Mouse (Mus musculus) hindbrain, embryonic 12.5 days (tissue): ENCODE measurements at regions not wholly inside any gene's neighbourhood (a gene's known extent, or its start where the extent isn't known, plus 50 kb on each side); places are given as distances from the start of the nearest gene placed in this dataset.

Experiments
- ATAC-seq: fragments of 200-750 bp; cut with Nextera tagmentation; 2 replicates; pipeline ENCODE4 v1.8.0; 2017; ENCODE audit warnings: moderate TSS enrichment; ENCODE audit not compliant: low FRiP score
- H3K27ac ChIP-seq: fragments of 300-500 bp; sonication (generic); 2 replicates; pipeline ENCODE4 v1.5.1; 2016; ENCODE audit warnings: mild to moderate bottlenecking
- H3K27me3 ChIP-seq: fragments of 300-500 bp; sonication (generic); 2 replicates; pipeline ENCODE4 v1.6.1; 2016; ENCODE audit warnings: mild to moderate bottlenecking
- H3K36me3 ChIP-seq: fragments of 300-500 bp; sonication (generic); 2 replicates; pipeline ENCODE4 v1.6.1; 2016; ENCODE audit warnings: mild to moderate bottlenecking
- H3K4me1 ChIP-seq: fragments of 300-500 bp; sonication (generic); 2 replicates; pipeline ENCODE4 v1.6.1; 2016
- H3K4me2 ChIP-seq: fragments of 300-500 bp; sonication (generic); replicated peaks from 2 replicates; pipeline ENCODE4 v1.6.1; 2016; ENCODE audit warnings: mild to moderate bottlenecking
- H3K4me3 ChIP-seq: fragments of 300-500 bp; sonication (generic); 2 replicates; pipeline ENCODE4 v1.5.1; 2016; ENCODE audit warnings: mild to moderate bottlenecking
- H3K9ac ChIP-seq: fragments of 300-500 bp; sonication (generic); 2 replicates; pipeline ENCODE4 v1.6.1; 2016; ENCODE audit warnings: mild to moderate bottlenecking, moderate library complexity
- H3K9me3 ChIP-seq: fragments of 300-500 bp; sonication (generic); replicated peaks from 2 replicates; pipeline ENCODE4 v1.6.1; 2016; ENCODE audit warnings: mild to moderate bottlenecking
- WGBS: fragments of 180-500 bp; shearing (Covaris S2); methylation state at CpG from one replicate; pipeline ENCODE4 v1.1.7; 2016; 5-methylcytosine and 5-hydroxymethylcytosine counted together

DNA sequence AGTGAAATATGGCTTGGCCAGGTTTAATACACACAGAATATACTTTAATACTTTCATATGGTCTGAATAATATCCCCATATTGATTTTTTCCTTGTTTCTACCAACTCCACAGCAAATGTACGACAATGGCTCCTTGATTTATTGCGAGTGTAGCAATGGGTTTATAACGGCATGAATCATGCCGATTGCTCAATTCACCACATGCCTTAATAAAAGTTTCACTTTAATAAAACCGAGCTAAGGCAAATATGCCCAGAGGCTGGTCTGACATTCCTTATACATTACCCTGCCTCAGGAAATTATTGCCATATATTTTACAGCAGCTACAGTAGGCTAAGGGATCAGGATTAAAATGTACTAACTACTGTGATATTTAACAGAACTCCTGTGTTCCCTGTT, 201.2 kb upstream of the Osr1 start:
- Histone ChIP-seq H3K9me3 (no peaks in the 10 kb centered on the region), H3K27me3 (no peaks in the 10 kb centered on the region), H3K4me2 (no peak overlapping the region), H3K4me1 (no peaks in the 10 kb centered on the region), H3K9ac (no peak overlapping the region), H3K27ac (no peak overlapping the region), H3K36me3 (no peaks in the 10 kb centered on the region), H3K4me3 (no peak overlapping the region)
- ATAC-seq: no peak
- WGBS: 87% methylated on average over 5 of the region's 5 CpGs

DNA sequence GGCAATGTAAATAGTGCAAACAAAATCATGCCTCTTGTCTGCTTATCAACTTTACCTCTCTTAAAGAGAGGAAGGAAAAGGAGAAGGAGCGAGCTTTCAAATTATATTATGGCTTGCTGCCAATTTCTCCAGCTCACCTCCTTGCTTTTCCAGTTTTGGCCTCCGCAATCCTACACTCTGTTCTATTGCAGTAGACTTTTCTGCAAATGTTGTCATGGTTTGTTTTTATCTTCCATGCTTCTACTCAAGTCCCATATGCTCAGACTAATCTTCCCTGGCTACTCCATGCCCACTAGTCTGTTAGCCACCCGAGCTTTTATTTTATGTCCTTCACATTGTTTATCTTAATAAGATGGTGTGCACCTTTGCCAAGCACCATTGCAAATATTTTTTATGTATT, 168.0 kb upstream of the Osr1 start:
- Histone ChIP-seq H3K9ac (no peak overlapping the region), H3K4me3 (no peak overlapping the region), H3K27ac (no peak overlapping the region), H3K9me3 (no peaks in the 10 kb centered on the region), H3K4me2 (no peak overlapping the region), H3K36me3 (no peaks in the 10 kb centered on the region), H3K4me1 (no peaks in the 10 kb centered on the region), H3K27me3 (no peaks in the 10 kb centered on the region)
- 84% methylated on average over 3 of the region's 3 CpGs for WGBS
- no peak for ATAC-seq

DNA sequence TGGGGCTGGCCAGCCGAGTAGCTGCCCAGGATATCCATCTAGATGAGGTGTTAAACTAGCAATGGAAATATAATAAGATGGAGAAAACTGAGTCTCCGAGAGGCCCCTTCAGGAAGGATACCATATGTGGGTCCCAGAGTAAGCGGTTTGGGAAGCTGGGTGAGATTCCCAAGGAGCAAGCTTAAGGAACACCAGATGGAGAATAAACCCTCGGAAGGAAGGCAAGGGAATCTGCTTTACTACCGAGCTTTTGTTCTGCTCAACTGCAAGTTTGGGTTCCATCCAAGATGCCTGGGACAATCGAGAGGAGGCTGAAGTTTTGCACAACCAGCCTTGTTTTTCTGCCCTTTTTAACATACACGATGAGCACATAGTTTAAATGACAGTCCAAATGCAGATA, 164.9 kb upstream of the Osr1 start:
- WGBS: 79% methylated on average over 7 of the region's 7 CpGs
- H3K27me3 ChIP-seq: no peaks in the 10 kb centered on the region

DNA sequence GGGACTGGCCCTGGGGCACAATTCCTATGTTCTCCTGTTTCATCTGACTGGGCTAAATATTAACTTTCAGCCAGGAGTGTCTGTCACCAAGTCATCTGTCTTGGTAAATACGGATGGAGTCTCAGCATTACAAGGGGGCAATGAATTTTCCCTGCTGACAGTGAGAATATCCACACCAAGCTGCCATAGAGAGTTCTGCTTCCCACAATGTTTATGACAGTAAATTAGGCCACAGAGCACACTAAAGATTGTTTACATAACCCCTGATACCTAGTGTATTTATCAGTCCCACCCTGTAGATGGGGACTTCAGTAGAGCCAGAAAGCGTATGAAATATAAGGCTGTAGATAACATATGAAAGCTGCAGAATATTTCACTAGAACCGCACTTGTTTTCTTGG, 150.6 kb upstream of the Osr1 start:
- Histone ChIP-seq H3K4me1 (no peaks in the 10 kb centered on the region), H3K27me3 (no peaks in the 10 kb centered on the region), H3K36me3 (no peaks in the 10 kb centered on the region), H3K27ac (no peak overlapping the region), H3K4me2 (no peak overlapping the region), H3K9ac (no peak overlapping the region), H3K9me3 (no peaks in the 10 kb centered on the region), H3K4me3 (no peak overlapping the region)
- 66% methylated on average over 3 of the region's 3 CpGs for WGBS
- no peak for ATAC-seq

More for the DNA sequence above, 164.9 kb upstream of the Osr1 start:
- H3K4me3 ChIP-seq: no peak overlapping the region
- no peak overlapping the region for H3K27ac ChIP-seq
- H3K4me1 ChIP-seq: no peaks in the 10 kb centered on the region
- H3K36me3 ChIP-seq: no peaks in the 10 kb centered on the region
- H3K4me2 ChIP-seq: no peak overlapping the region
- no peak overlapping the region for H3K9ac ChIP-seq
- ATAC-seq: no peak
- no peaks in the 10 kb centered on the region for H3K9me3 ChIP-seq

DNA sequence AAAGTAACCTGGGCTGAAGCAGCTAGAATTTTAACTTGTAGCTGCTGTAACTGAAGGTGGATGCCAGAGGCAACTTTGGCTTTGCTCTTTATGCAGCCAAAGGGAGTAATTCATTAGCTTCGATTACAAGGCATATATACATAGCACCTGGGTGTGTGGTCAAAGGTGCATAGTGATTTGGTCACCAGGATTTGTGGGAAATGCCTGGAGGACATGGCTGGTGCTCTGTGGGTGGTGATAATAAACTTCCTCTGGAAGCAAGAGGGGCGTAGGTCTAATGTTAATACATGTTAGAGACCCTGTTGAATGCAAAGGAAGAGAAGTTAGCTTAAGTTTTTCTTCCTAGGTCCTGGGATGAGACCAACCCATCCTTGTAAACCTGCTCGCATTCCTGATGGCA, 139.3 kb upstream of the Osr1 start:
- Histone ChIP-seq H3K36me3 (no peaks in the 10 kb centered on the region), H3K9ac (no peak overlapping the region), H3K4me1 (no peaks in the 10 kb centered on the region), H3K4me2 (no peak overlapping the region), H3K27ac (no peak overlapping the region), H3K27me3 (no peaks in the 10 kb centered on the region), H3K4me3 (no peak overlapping the region), H3K9me3 (0 out of 2 replicates have a peak, but pooled peaks cover 4% of the 10 kb centered on the region)
- 86% methylated on average over 3 of the region's 3 CpGs for WGBS
- no peak for ATAC-seq

DNA sequence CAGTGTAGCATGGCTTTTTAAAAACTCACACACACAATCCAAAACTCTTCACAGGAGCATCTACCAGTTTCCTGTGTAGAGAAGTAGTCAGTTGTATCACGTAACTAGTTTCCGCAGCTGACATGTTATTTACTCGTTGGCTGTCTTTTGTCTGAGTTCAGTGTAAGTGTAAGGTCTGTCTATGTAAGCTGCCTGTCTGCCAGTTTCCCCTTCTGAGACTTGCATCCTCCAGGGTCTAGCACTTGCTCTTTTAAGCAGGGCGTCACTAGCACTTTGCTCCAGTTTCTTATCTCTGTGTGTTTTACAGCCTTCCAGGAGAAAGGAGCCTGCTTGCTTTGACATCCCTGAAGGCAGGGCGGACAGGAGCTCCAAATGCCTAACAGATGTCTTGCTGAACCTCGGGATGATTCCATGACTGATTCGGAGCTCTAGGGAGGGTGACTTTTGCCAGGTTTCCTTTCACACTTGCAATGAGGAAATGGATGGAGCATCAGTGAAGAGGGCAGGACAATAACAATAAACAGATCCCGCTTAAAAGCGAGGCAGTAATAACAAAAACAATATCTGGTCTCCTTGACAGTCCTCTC, 131.2 kb upstream of the Osr1 start:
- H3K9ac ChIP-seq: no peak overlapping the region
- no peaks in the 10 kb centered on the region for H3K9me3 ChIP-seq
- ATAC-seq: no peak
- no peaks in the 10 kb centered on the region for H3K27me3 ChIP-seq
- no peaks in the 10 kb centered on the region for H3K4me1 ChIP-seq
- H3K4me3 ChIP-seq: no peak overlapping the region
- WGBS: 66% methylated on average over 9 of the region's 9 CpGs
- H3K27ac ChIP-seq: no peak overlapping the region
- H3K4me2 ChIP-seq: no peak overlapping the region
- H3K36me3 ChIP-seq: no peaks in the 10 kb centered on the region

DNA sequence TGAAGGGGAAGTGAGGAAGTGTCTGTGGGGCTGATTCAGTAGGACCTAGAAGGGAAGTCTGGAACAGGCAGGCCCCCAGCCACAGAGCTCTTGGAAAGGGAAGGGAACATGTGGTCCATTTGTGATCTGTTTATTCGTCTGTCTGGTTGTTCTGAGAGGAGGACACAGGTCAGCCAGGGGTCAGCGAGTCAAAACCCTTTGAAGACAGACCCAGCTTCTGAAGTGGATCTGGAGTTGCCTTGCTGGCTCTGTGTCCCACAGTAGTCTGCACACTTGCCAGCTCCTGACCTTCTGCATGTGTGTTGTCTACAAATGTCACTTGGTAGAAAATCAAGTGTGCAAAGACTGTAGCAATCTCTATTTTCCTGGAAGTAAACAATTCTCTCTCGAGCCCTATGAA, 119.3 kb upstream of the Osr1 start:
- WGBS: 44% methylated on average over 3 of the region's 3 CpGs
- Histone ChIP-seq H3K4me2 (no peak overlapping the region), H3K4me1 (no peaks in the 10 kb centered on the region), H3K27ac (no peak overlapping the region), H3K36me3 (no peaks in the 10 kb centered on the region), H3K27me3 (no peaks in the 10 kb centered on the region), H3K4me3 (no peak overlapping the region), H3K9ac (no peak overlapping the region), H3K9me3 (no peaks in the 10 kb centered on the region)
- no peak for ATAC-seq

DNA sequence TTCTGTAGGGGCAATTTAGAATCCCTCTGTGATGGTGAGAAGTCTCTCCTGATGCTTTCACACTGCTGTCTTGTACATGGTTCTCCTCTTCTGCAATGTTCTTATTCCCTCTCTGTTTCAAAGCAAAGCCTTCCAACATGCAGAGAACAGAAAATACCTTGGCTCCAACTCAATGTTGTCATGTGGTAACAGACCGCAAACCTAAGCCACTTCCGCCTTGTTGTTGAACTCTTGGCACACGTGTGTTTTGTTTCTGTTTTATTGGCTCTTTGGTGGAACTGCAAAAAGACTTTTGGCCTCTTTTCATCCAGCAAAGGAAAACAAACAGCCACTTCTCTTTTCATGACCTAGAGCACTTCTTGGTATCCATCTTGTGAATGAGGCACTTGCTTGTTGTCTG, 109.7 kb upstream of the Osr1 start:
- WGBS: 86% methylated on average over 3 of the region's 3 CpGs
- no peak for ATAC-seq
- Histone ChIP-seq H3K36me3 (no peaks in the 10 kb centered on the region), H3K4me2 (no peak overlapping the region), H3K27ac (no peak overlapping the region), H3K4me3 (no peak overlapping the region), H3K9ac (no peak overlapping the region), H3K9me3 (no peaks in the 10 kb centered on the region), H3K4me1 (no peaks in the 10 kb centered on the region), H3K27me3 (no peaks in the 10 kb centered on the region)

DNA sequence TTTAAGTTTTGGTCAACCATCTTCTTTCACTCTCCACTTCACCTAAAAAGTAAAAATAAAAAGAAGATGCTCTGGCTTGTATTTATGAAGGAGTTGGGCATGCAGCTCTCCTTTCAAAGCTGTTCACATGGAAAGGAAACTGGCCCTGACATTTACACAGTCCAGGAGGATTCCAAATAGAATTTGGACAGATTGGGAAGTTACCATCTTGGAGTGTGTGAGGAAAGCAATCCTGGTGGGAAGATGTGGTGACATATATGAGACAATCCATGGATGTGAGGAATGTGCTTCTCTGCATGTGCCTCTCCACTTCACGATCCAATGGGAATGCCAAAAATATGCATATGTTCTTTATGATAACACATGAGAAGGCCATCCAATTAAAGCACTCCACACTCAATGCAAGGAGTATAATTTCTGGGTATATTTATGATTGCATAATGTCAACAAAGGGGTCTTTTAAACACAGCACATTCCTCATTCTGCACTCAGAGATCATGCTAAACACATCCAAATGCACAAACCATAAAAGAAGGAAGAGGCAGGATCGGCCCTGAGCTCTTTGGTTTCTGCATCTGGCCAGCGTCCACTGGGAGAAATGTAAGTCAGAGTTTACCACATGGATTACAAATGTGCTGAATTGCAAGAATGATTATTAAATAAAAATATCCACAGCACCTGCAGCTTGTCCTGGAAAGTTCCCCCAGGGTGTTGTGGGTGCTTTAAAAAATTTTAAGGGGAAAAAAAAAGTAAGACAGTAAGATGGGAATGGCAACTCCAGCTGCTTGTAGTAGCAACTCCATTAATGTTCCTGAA, 100.1 kb upstream of the Osr1 start:
- 79% methylated on average over 3 of the region's 3 CpGs for WGBS
- Histone ChIP-seq H3K27me3 (no peaks in the 10 kb centered on the region), H3K9ac (no peak overlapping the region), H3K9me3 (no peaks in the 10 kb centered on the region), H3K4me2 (no peak overlapping the region), H3K4me3 (no peak overlapping the region), H3K27ac (no peak overlapping the region), H3K4me1 (no peaks in the 10 kb centered on the region), H3K36me3 (no peaks in the 10 kb centered on the region)
- ATAC-seq: no peak

DNA sequence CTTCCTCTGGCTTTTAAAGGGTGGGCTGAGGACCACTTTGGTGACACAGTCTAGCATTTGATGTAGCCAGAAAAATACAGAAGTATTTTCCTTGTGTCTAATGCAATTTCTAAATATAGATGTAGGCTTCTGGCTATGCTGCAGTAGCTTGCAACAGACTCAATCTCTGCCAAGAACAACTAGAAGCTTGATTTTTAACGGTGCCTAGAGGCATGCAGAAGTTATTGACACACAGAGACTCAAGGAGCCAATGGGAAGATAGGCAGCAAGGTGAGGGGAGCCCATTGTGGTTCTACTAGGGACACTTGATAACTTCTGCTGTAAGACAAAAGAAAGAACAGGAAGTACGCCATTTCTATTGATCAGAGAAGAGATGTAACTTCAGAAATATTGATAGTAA, 94.1 kb upstream of the Osr1 start:
- Histone ChIP-seq H3K4me3 (no peak overlapping the region), H3K27me3 (no peaks in the 10 kb centered on the region), H3K9me3 (no peaks in the 10 kb centered on the region), H3K27ac (no peak overlapping the region), H3K36me3 (no peaks in the 10 kb centered on the region), H3K4me2 (no peak overlapping the region), H3K4me1 (no peaks in the 10 kb centered on the region), H3K9ac (no peak overlapping the region)
- 86% methylated on average over 2 of the region's 2 CpGs for WGBS
- ATAC-seq: no peak

DNA sequence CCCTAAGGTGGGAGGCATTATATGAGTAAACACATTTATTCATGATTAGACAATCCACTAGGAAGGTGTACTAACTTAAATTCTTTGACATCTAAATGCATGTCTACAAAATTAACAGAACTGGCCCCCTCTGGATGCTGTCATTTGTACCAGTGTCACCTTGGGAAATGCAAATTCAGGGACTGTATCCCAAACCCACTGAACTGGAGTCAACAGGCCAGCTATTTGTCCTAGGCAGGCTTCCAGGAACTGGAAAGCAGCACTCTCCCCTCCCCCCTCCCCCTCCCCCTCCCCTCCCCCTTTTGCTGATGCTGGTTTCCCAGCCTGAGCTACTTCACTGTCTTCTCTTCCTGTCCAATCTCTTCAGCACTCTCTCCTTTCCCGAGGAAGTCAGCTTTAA, 91.7 kb upstream of the Osr1 start:
- H3K4me3 ChIP-seq: no peak overlapping the region
- no peaks in the 10 kb centered on the region for H3K27me3 ChIP-seq
- no peaks in the 10 kb centered on the region for H3K4me1 ChIP-seq
- no peaks in the 10 kb centered on the region for H3K36me3 ChIP-seq
- H3K9ac ChIP-seq: no peak overlapping the region
- H3K9me3 ChIP-seq: no peaks in the 10 kb centered on the region
- no peak overlapping the region for H3K4me2 ChIP-seq
- no peak for ATAC-seq
- 67% methylated on average over 1 of the region's 1 CpGs for WGBS
- no peak overlapping the region for H3K27ac ChIP-seq

DNA sequence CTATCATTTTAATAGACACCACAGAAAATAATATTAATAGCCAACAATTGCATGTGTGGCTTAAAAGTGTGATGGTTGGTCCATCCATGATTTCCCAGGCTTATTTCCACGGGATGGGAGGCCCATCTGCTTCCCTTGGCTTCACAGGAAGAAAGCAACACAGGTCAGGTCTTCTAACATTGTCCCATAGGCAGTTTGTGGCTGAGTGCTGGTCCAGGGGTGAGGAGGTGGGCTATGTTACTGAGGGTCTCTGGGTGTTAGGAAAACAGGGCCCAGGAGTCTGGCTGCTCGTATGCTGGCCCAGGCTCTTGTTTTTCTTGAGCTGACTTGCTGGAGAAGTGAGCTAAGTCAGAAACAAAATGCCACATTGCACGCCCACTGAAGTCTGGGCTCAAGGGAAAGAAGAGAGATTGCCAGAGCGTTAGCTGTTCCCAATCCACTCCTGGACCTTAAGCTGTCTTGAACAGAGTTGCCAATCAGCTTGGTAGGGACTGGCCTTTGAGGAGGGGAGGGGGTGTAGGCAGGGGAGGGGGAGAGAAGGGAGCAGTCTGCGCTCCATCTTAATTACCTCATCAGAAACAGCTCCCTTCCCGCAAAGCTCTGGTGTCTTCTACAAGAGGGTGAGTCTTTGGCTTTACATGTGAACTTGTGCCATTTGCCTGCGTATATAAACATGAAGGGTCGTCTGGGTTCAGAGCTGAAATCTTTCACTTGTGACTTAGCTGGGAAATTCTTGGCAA, 82.1 kb upstream of the Osr1 start:
- Histone ChIP-seq H3K27ac (no peak overlapping the region), H3K4me2 (no peak overlapping the region), H3K9me3 (no peaks in the 10 kb centered on the region), H3K36me3 (no peaks in the 10 kb centered on the region), H3K4me1 (no peaks in the 10 kb centered on the region), H3K4me3 (no peak overlapping the region), H3K27me3 (no peaks in the 10 kb centered on the region), H3K9ac (no peak overlapping the region)
- no peak for ATAC-seq
- WGBS: 67% methylated on average over 8 of the region's 8 CpGs

DNA sequence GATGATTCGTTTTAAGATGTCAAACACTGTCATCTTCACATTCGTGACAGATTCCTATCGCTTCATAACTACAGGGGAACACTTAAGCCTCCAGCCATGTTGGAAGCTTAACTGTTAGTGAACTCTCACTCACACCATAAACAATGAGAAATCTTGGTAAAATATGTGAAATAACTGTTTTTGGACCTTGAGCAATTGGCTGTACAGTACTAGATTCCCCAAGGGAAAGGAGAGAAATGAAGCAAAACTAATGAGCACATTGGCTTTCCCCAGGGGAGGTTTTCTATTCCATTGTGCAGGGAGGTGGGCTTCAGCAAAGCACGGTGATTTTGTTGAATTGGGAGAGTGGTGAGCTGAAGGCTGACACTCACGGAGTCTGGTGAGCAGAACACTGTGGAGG, 56.0 kb upstream of the Osr1 start:
- 70% methylated on average over 5 of the region's 5 CpGs for WGBS
- Histone ChIP-seq H3K27me3 (no peaks in the 10 kb centered on the region), H3K4me2 (no peak overlapping the region), H3K4me3 (no peak overlapping the region), H3K27ac (no peak overlapping the region), H3K4me1 (no peaks in the 10 kb centered on the region), H3K9me3 (no peaks in the 10 kb centered on the region), H3K36me3 (no peaks in the 10 kb centered on the region), H3K9ac (no peak overlapping the region)
- no peak for ATAC-seq
